Mouse (Mus musculus) bone marrow macrophage, adult 2 months (primary cell): ENCODE results near the gene Acvr1.

Source experiments
- CTCF ChIP-seq: IDR thresholded peaks from 2 replicates; pipeline ENCODE4 v1.5.1; 2012; ENCODE audit warnings: low read depth, mild to moderate bottlenecking, low read length, moderate library complexity
- POLR2A ChIP-seq: IDR thresholded peaks from 2 replicates; pipeline ENCODE4 v1.6.1; 2012; ENCODE audit warnings: mild to moderate bottlenecking, low read depth, low read length, borderline replicate concordance

DNA sequence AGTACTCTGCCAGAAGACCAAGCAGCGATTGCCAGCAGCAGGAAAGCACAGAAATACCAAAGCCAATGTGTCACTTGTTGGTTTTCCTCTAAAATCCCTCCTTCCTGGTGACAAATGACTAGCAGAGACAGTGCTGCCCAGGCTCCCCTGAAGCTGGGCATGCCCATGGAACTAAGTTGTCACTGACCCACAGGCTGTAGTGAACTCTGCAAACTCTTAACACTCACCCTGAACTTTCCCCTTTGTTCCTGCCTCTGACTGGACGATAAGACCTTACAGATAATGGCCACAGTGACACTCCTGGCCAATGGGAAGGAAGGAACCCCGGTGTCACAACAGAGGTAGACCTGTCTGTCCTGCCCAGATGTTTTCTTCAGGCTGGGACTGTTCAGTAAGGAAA is 53.7 kb downstream of the Acvr1 start:
- no peak for TF ChIP-seq CTCF
- TF ChIP-seq POLR2A = no peak
